Mouse (Mus musculus): ENCODE data around the gene Fam49a. TPM values are rescaled to one million over a fixed set of nuclear protein-coding genes. Genes with fewer than 3 reads are reported as not detected.

Fam49a gene
- total RNA-seq (2014; rRNA removed): 2.0 and 3.3 TPM in 2 replicates
- polyA plus RNA-seq (2012; rRNA removed): 0.65 and 1.7 TPM in 2 replicates

GRCm38 (mm10) chr12:12261987-12262971 is at the start of gene Fam49a:
TSS of gene Fam49a (plus strand) at chr12:12262139.
- Histone ChIP-seq H3K4me3 (ENCODE audit: insufficient read depth, low read depth, low read length) (peak within 1 kb of the TSS; percentile 83), H3K36me3 (ENCODE audit: control insufficient read depth, insufficient read depth, low read length) (no peaks in the 10 kb centered on the region), H3K9ac (ENCODE audit: low read depth, low read length) (peak within 1 kb of the TSS; percentile 90), H3K79me2 (ENCODE audit: control insufficient read depth, insufficient read depth, low read length) (no peaks in the 10 kb centered on the region), H3K4me1 (ENCODE audit: control insufficient read depth, insufficient read depth, low read length) (0 out of 2 replicates have a peak, but pooled peaks cover 2% of the 10 kb centered on the region), H3K27ac (replicated peaks; ENCODE audit: insufficient read depth, low read depth, low read length) (0 out of 2 replicates have a peak within 1 kb of the TSS, but pooled peaks have one; percentile 43), H3K27me3 (ENCODE audit: control insufficient read depth, insufficient read depth, low read length) (no peaks in the 10 kb centered on the region)
- TF ChIP-seq CTCF (IDR thresholded peaks at IDR 0.05; ENCODE audit: low read depth, low read length) (no peak), POLR2A (IDR thresholded peaks at IDR 0.05; ENCODE audit: extremely low read depth, insufficient read depth, low read length) (peak; percentile 68)
- DNase-seq (ENCODE audit: extremely low read depth, low read depth, low spot score): no peak
- WGBS: 2% methylated on average over 51 of the region's 62 CpGs

- no peaks in the 10 kb centered on the region for H3K36me3 ChIP-seq (ENCODE audit: control insufficient read depth, insufficient read depth, low read length)
- WGBS: 74% methylated on average over 3 of the region's 3 CpGs
- H3K4me1 ChIP-seq (ENCODE audit: control insufficient read depth, insufficient read depth, low read length): no peaks in the 10 kb centered on the region
- H3K27ac ChIP-seq (replicated peaks; ENCODE audit: insufficient read depth, low read depth, low read length): no peak overlapping the region
- TF ChIP-seq CTCF (IDR thresholded peaks at IDR 0.05; ENCODE audit: low read depth, low read length) (no peak), POLR2A (IDR thresholded peaks at IDR 0.05; ENCODE audit: extremely low read depth, insufficient read depth, low read length) (no peak)
- H3K9ac ChIP-seq (ENCODE audit: low read depth, low read length): no peak overlapping the region
- no peak overlapping the region for H3K4me3 ChIP-seq (ENCODE audit: insufficient read depth, low read depth, low read length)
- no peaks in the 10 kb centered on the region for H3K27me3 ChIP-seq (ENCODE audit: control insufficient read depth, insufficient read depth, low read length)
- H3K79me2 ChIP-seq (ENCODE audit: control insufficient read depth, insufficient read depth, low read length): no peaks in the 10 kb centered on the region
- no peak for DNase-seq (ENCODE audit: extremely low read depth, low read depth, low spot score)
Measured at GRCm38 (mm10) chr12:12213536-12213935, 48.4 kb upstream of the Fam49a start.

GRCm38 (mm10) chr12:12218947-12219346 is 43.0 kb upstream of the Fam49a start:
- 86% methylated on average over 5 of the region's 5 CpGs for WGBS
- no peak overlapping the region for H3K27ac ChIP-seq (replicated peaks; ENCODE audit: insufficient read depth, low read depth, low read length)
- H3K9ac ChIP-seq (ENCODE audit: low read depth, low read length): no peak overlapping the region
- no peak overlapping the region for H3K4me3 ChIP-seq (ENCODE audit: insufficient read depth, low read depth, low read length)
- H3K36me3 ChIP-seq (ENCODE audit: control insufficient read depth, insufficient read depth, low read length): no peaks in the 10 kb centered on the region
- DNase-seq (ENCODE audit: extremely low read depth, low read depth, low spot score): no peak
- no peaks in the 10 kb centered on the region for H3K27me3 ChIP-seq (ENCODE audit: control insufficient read depth, insufficient read depth, low read length)
- no peak for TF ChIP-seq POLR2A (IDR thresholded peaks at IDR 0.05; ENCODE audit: extremely low read depth, insufficient read depth, low read length)
- no peak for TF ChIP-seq CTCF (IDR thresholded peaks at IDR 0.05; ENCODE audit: low read depth, low read length)
- H3K79me2 ChIP-seq (ENCODE audit: control insufficient read depth, insufficient read depth, low read length): no peaks in the 10 kb centered on the region
- H3K4me1 ChIP-seq (ENCODE audit: control insufficient read depth, insufficient read depth, low read length): no peaks in the 10 kb centered on the region

- Histone ChIP-seq H3K27ac (replicated peaks; ENCODE audit: insufficient read depth, low read depth, low read length) (no peak overlapping the region), H3K79me2 (ENCODE audit: control insufficient read depth, insufficient read depth, low read length) (no peaks in the 10 kb centered on the region), H3K36me3 (ENCODE audit: control insufficient read depth, insufficient read depth, low read length) (no peaks in the 10 kb centered on the region), H3K27me3 (ENCODE audit: control insufficient read depth, insufficient read depth, low read length) (no peaks in the 10 kb centered on the region), H3K9ac (ENCODE audit: low read depth, low read length) (no peak overlapping the region), H3K4me3 (ENCODE audit: insufficient read depth, low read depth, low read length) (no peak overlapping the region), H3K4me1 (ENCODE audit: control insufficient read depth, insufficient read depth, low read length) (no peaks in the 10 kb centered on the region)
- TF ChIP-seq CTCF (IDR thresholded peaks at IDR 0.05; ENCODE audit: low read depth, low read length) (no peak), POLR2A (IDR thresholded peaks at IDR 0.05; ENCODE audit: extremely low read depth, insufficient read depth, low read length) (no peak)
- WGBS: 66% methylated on average over 8 of the region's 8 CpGs
- no peak for DNase-seq (ENCODE audit: extremely low read depth, low read depth, low spot score)
Measured at GRCm38 (mm10) chr12:12220755-12221496, 41.0 kb upstream of the Fam49a start.

GRCm38 (mm10) chr12:12222585-12223290 is 39.2 kb upstream of the Fam49a start:
- 64% methylated on average over 9 of the region's 9 CpGs for WGBS
- DNase-seq (ENCODE audit: extremely low read depth, low read depth, low spot score): peak; percentile 4

More at GRCm38 (mm10) chr12:12222585-12223290, 39.2 kb upstream of the Fam49a start:
- H3K27me3 ChIP-seq (ENCODE audit: control insufficient read depth, insufficient read depth, low read length): no peaks in the 10 kb centered on the region
- TF ChIP-seq CTCF (IDR thresholded peaks at IDR 0.05; ENCODE audit: low read depth, low read length): no peak
- no peak for TF ChIP-seq POLR2A (IDR thresholded peaks at IDR 0.05; ENCODE audit: extremely low read depth, insufficient read depth, low read length)
- no peaks in the 10 kb centered on the region for H3K36me3 ChIP-seq (ENCODE audit: control insufficient read depth, insufficient read depth, low read length)
- H3K9ac ChIP-seq (ENCODE audit: low read depth, low read length): no peak overlapping the region
- H3K4me1 ChIP-seq (ENCODE audit: control insufficient read depth, insufficient read depth, low read length): no peaks in the 10 kb centered on the region
- H3K79me2 ChIP-seq (ENCODE audit: control insufficient read depth, insufficient read depth, low read length): no peaks in the 10 kb centered on the region
- no peak overlapping the region for H3K27ac ChIP-seq (replicated peaks; ENCODE audit: insufficient read depth, low read depth, low read length)
- H3K4me3 ChIP-seq (ENCODE audit: insufficient read depth, low read depth, low read length): no peak overlapping the region

Data from liver, adult 2 months (tissue).